In the genomic region with DNA sequence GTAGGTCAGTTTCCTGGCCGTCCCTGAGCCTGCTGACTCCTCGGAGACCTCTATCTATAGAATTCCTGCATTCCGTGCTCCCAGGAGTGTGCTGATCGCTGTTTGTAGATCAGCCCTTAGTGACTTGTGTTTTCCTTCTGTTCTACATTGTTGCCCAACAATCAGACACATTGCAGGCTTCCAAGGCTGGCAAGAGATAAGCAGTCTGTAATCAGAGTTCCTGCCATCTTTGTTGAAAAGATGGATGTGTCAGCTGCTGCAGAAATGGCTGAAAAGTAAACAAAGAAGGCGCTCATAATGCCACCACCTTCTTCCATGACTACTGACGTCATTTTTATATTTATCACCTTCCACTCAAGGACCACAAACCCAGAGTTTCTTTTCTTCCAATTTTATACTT, we compare ENCODE assay signal across 1 mouse cellular context.
A peak's percentile ranks its signal among the peaks of the same experiment; 100 is the strongest.
TF ChIP-seq lines count a peak whose summit lies in the region.

No protein-coding gene starts in this region.

TF ChIP-seq in MEL, 35 proteins besides CTCF, POLR2A, EP300 and RAD21:
- TF ChIP-seq TAL1 (IDR thresholded peaks at IDR 0.05; ENCODE audit: low read length) (no peak), GATA1 (IDR thresholded peaks at IDR 0.05; ENCODE audit: low read depth, low read length) (0 out of 2 replicates have a peak, but pooled peaks have one; percentile 12), CHD2 (IDR thresholded peaks at IDR 0.05; ENCODE audit: low read length) (no peak), JUND (IDR thresholded peaks at IDR 0.05; ENCODE audit: low read depth, low read length) (no peak)
TF ChIP-seq in MEL: peak in this region for 1.
